Mouse (Mus musculus) erythroblast, embryonic 14.5 days (primary cell): ENCODE results near the gene Gpr182. TPM values are rescaled to one million over a fixed set of nuclear protein-coding genes. Genes with fewer than 3 reads are reported as not detected.
"Not testable (repeated sequence)": the region's sequence is repeated elsewhere in the genome, so short reads cannot be mapped to it uniquely, and the experiment has no call there.

Experiments used
- H3K27me3 ChIP-seq: 2 replicates; pipeline ENCODE4 v1.6.1; 2012; ENCODE audit warnings: inconsistent platforms; ENCODE audit not compliant: control insufficient read depth
- H3K36me3 ChIP-seq: 2 replicates; pipeline ENCODE4 v1.6.1; 2012; ENCODE audit warnings: mild to moderate bottlenecking, inconsistent platforms; ENCODE audit not compliant: control insufficient read depth
- H3K4me1 ChIP-seq: 2 replicates; pipeline ENCODE4 v1.6.1; 2012; ENCODE audit warnings: inconsistent platforms; ENCODE audit not compliant: control insufficient read depth
- H3K4me3 ChIP-seq: replicated peaks from 2 replicates; pipeline ENCODE3; 2012; ENCODE audit warnings: moderate library complexity, mild to moderate bottlenecking, inconsistent platforms
- H3K9me3 ChIP-seq: 2 replicates; pipeline ENCODE4 v1.6.1; 2012; ENCODE audit warnings: low read length, inconsistent platforms, mixed read lengths; ENCODE audit not compliant: control insufficient read depth
- GATA1 ChIP-seq: IDR thresholded peaks from 2 replicates; pipeline ENCODE4 v1.6.1; 2012; ENCODE audit warnings: low read length, inconsistent platforms, mixed read lengths
- TAL1 ChIP-seq: IDR thresholded peaks from 3 replicates; pipeline ENCODE4 v1.6.1; 2012; ENCODE audit warnings: low read length, inconsistent platforms, mixed read lengths
- polyA plus RNA-seq: library from polyadenylated mRNA; stranded (reverse); fragments of >175 nt; gene quantifications from 2 replicates; pipeline ENCODE4 v1.2.3, GENCODE M21; 2012

Gpr182 gene
- polyA plus RNA-seq = 0.12 and 0.19 TPM in 2 replicates

- Histone ChIP-seq H3K9me3 (no peaks in the 10 kb centered on the region), H3K4me1 (peaks cover 12% of the 10 kb centered on the region), H3K36me3 (peaks cover 7% of the 10 kb centered on the region), H3K27me3 (peaks cover 10% of the 10 kb centered on the region), H3K4me3 (peak within 1 kb of the TSS; percentile 21)
- no peak for TF ChIP-seq TAL1
Measured at GRCm38 (mm10) chr10:127751548-127751947, at the start of gene Gpr182. Gene Gpr182 (minus strand): TSS chr10:127751732.

GRCm38 (mm10) chr10:127800891-127801290 is 49.4 kb upstream of the Gpr182 start, which contains the start of gene Rdh16:
Gene Rdh16 (plus strand): TSS chr10:127801152.
- Histone ChIP-seq H3K9me3 (peaks cover 5% of the 10 kb centered on the region), H3K4me3 (no peak within 1 kb of the TSS), H3K36me3 (no peaks in the 10 kb centered on the region), H3K4me1 (no peaks in the 10 kb centered on the region; the same call in 1 of the 2 replicates), H3K27me3 (no peaks in the 10 kb centered on the region)
- TF ChIP-seq GATA1 = no peak
- no peak for TF ChIP-seq TAL1

DNA sequence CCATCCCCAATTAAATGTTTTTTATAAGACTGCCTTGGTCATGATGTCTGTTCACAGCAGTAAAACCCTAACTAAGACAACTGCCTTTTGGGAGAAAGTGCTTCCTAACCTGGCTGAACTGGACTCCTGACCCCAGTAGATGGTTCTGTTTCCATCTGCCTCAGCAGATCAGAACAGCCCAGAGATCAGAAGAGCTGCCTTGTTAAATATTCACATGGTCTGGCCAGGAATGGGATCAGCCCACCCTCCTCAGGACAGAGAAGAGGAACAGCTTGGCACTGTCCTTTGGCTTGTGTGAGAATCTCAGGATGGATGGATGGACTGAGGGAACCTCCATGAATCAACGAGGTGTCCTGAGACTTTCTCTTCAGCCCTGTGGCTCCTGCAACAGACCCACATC is 47.8 kb upstream of the Gpr182 start:
- Histone ChIP-seq H3K9me3 (peaks cover 9% of the 10 kb centered on the region), H3K36me3 (no peaks in the 10 kb centered on the region), H3K4me1 (no peaks in the 10 kb centered on the region; the same call in 1 of the 2 replicates), H3K27me3 (no peaks in the 10 kb centered on the region), H3K4me3 (no peak overlapping the region)
- TF ChIP-seq GATA1 (no peak), TAL1 (no peak)

GRCm38 (mm10) chr10:127785411-127785810 is 33.9 kb upstream of the Gpr182 start:
- not testable (repeated sequence) for H3K27me3 ChIP-seq, H3K36me3 ChIP-seq, H3K4me1 ChIP-seq, H3K4me3 ChIP-seq
- peaks cover 13% of the 10 kb centered on the region for H3K9me3 ChIP-seq

DNA sequence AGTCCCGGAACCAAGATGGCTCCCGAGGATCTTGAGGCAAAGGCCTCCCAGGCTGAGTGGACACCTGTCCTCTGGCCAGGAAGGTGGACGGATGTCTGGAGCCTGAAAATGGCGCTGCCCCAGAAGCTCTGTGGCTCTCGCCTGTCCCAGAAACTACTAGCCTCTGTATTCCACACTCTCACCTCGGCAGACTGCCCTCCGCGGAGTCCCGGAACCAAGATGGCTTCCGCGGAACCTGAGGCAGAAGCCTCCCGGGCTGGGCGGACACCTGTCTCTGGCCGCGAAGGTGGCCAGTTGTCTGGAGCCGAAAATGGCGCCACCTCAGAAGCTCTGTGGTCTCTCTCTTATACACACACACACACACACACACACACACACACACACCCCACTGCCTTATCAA is 30.8 kb upstream of the Gpr182 start:
- not testable (repeated sequence) for H3K9me3 ChIP-seq, H3K27me3 ChIP-seq, H3K36me3 ChIP-seq, H3K4me1 ChIP-seq, H3K4me3 ChIP-seq

DNA sequence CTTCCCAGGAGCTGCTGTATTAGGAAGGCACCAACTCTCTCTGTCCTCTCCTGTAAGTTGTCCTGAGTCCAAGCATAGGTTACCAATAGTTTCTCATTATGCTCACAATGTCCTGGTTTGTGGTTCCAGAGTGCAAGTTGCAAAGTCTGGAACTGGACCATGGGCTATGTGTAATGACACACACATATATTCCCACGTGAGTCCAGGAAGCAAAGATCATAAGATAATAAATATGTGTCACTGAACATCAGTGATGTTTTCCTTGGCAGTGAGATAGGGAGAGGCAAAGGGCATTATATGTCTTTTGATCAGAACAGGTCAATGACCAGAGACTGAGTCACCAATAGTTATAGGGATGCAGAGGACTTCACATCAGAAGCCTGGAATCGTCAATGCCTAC is 24.5 kb upstream of the Gpr182 start, which contains the start of gene Rdh9:
TSS of gene Rdh9 (plus strand) at position 376 of the 400 bp plus-strand sequence.
- no peak for TF ChIP-seq GATA1
- no peak for TF ChIP-seq TAL1
- Histone ChIP-seq H3K27me3 (no peaks in the 10 kb centered on the region), H3K36me3 (no peaks in the 10 kb centered on the region), H3K9me3 (no peaks in the 10 kb centered on the region), H3K4me1 (no peaks in the 10 kb centered on the region), H3K4me3 (no peak within 1 kb of the TSS)

DNA sequence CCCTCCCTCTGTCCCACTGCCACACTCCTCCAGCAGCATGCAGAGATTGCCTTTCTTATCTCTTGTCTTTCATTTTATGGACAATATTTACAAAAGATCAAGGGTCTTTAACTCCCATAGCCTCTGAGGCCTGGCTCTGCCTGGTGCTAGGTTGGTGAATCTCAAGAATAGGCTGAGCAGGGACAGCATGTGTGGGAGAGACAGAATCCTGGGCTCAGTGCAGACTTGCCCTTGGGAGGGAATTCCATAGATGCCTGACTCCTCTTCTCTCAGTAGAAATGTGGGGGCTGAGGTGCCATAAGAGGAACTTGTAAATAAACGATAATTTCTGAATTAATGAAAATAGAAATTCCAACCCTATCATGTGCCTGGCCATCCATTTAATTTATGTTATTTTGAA is 15.0 kb upstream of the Gpr182 start:
- no peaks in the 10 kb centered on the region for H3K9me3 ChIP-seq
- no peaks in the 10 kb centered on the region for H3K36me3 ChIP-seq
- TF ChIP-seq GATA1 = no peak
- TF ChIP-seq TAL1 = no peak
- H3K27me3 ChIP-seq = no peaks in the 10 kb centered on the region
- no peaks in the 10 kb centered on the region for H3K4me1 ChIP-seq
- no peak overlapping the region for H3K4me3 ChIP-seq

DNA sequence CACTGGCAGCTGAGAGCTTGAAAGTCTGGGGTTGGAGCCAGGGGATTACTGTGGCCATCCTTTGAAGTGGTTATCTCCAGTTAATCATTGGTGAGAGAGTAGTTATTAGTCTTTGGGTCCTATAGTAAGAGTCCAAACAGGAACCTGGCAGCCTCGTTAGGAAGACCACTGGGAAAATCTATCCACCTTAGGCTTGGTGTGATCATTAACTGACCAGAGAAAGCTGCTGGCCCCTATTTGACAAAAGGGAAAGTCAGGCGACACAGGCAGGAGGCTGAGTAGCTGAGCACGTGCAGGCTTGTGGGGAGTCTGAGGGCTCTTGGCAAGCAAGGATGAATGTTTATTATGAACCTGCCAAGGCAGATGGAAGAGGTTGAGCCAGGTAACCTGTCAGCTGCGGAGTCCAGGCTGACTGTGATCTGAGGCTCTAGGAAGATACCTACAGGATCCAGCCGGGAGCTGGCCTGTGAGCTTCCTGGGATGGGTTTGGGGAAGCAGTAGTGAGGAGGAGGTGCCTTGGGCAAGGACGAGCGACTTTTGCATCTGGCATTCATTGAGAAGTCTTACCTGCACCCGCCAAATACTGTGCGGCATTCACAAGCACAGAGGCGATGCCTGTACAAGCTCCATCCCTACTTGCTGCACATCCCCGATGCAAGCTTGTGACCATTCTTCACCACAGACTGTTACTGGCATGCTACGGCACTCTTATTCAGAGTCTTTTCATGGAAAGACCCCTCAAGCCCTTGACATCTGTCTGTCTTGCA is 12.6 kb upstream of the Gpr182 start:
- no peaks in the 10 kb centered on the region for H3K36me3 ChIP-seq
- no peaks in the 10 kb centered on the region for H3K27me3 ChIP-seq
- H3K9me3 ChIP-seq = no peaks in the 10 kb centered on the region
- TF ChIP-seq TAL1 (no peak), GATA1 (no peak)
- H3K4me1 ChIP-seq = no peaks in the 10 kb centered on the region
- H3K4me3 ChIP-seq = no peak overlapping the region

DNA sequence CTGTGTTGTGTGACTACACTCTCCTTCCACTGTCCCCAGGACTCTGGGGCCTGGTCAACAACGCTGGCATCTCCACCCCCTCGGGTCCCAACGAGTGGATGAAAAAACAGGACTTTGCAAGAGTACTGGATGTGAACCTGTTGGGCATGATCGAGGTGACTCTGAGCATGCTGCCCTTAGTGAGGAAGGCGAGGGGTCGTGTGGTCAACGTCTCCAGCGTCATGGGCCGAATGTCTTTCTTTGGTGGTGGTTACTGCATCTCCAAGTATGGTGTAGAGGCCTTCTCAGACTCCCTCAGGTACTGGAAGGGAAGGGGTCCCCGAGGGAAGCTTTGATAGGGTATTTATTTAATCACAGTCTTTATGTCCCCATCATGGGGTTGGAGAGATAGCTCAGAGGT is 11.4 kb upstream of the Gpr182 start:
- not testable (repeated sequence) for H3K4me1 ChIP-seq, H3K27me3 ChIP-seq, H3K9me3 ChIP-seq, H3K36me3 ChIP-seq, H3K4me3 ChIP-seq
